Mouse (Mus musculus) MEL (cell line): ENCODE results near the gene Prkag1. TPM values are rescaled to one million over a fixed set of nuclear protein-coding genes. Genes with fewer than 3 reads are reported as not detected.

Experiments
- DNase-seq: peaks from one replicate; pipeline ENCODE4 v3.0.0; 2011; ENCODE audit warnings: low read depth, low spot score
- H3K27ac ChIP-seq: 2 replicates; pipeline ENCODE4 v1.5.1; 2012; ENCODE audit warnings: low read depth, mild to moderate bottlenecking, control low read depth, low read length, moderate library complexity; ENCODE audit not compliant: control insufficient read depth
- H3K27me3 ChIP-seq, 2 experiments: fragments of 150-350 bp in 1 of 2; sonication (generic) in 1 of 2; 2 replicates each; pipeline ENCODE4 v1.6.1; 2012; ENCODE audit warnings: low read length in 2 of 2, mild to moderate bottlenecking in 2 of 2, improper control_type of control experiment in 1 of 2, moderate library complexity in 1 of 2; ENCODE audit not compliant: insufficient read depth in 2 of 2, control insufficient read depth in 1 of 2
- H3K36me3 ChIP-seq, 2 experiments: 2 replicates each; pipeline ENCODE4 v1.6.1; 2012 to 2014; ENCODE audit warnings: low read length in 2 of 2, improper control_type of control experiment in 1 of 2, inconsistent platforms in 1 of 2, mild to moderate bottlenecking in 1 of 2; ENCODE audit not compliant: insufficient read depth in 2 of 2, control insufficient read depth in 1 of 2
- H3K4me1 ChIP-seq, 2 experiments: fragments of 150-350 bp in 1 of 2; sonication (generic) in 1 of 2; 2 replicates each; pipeline ENCODE4 v1.6.1; 2012; ENCODE audit warnings: low read length in 2 of 2, improper control_type of control experiment in 1 of 2, mild to moderate bottlenecking in 1 of 2; ENCODE audit not compliant: insufficient read depth in 2 of 2, control insufficient read depth in 1 of 2
- H3K4me3 ChIP-seq, 2 experiments: fragments of 150-350 bp in 1 of 2; sonication (generic) in 1 of 2; 2 replicates each; pipeline ENCODE4 v1.5.1; 2012; ENCODE audit warnings: low read depth in 2 of 2, low read length in 2 of 2, mild to moderate bottlenecking in 2 of 2, moderate library complexity in 2 of 2, control low read depth in 1 of 2, improper control_type of control experiment in 1 of 2; ENCODE audit not compliant: control insufficient read depth in 1 of 2, insufficient read depth in 1 of 2
- H3K79me2 ChIP-seq: 2 replicates; pipeline ENCODE4 v1.6.1; 2012; ENCODE audit warnings: mild to moderate bottlenecking, low read length, moderate library complexity; ENCODE audit not compliant: control insufficient read depth, poor library complexity, insufficient read depth
- H3K9ac ChIP-seq: 2 replicates; pipeline ENCODE4 v1.6.1; 2012; ENCODE audit warnings: low read depth, mild to moderate bottlenecking, control low read depth, low read length, moderate library complexity; ENCODE audit not compliant: control insufficient read depth, poor library complexity, severe bottlenecking
- H3K9me3 ChIP-seq: fragments of 150-350 bp; sonication (generic); replicated peaks from 2 replicates; pipeline ENCODE4 v1.6.1; 2012; ENCODE audit warnings: mild to moderate bottlenecking, low read length, improper control_type of control experiment, moderate library complexity; ENCODE audit not compliant: insufficient read depth
- CTCF ChIP-seq, 3 experiments: IDR thresholded peaks in 2 of 3; conservative IDR thresholded peaks in 1 of 3; 2 replicates each; pipeline ENCODE4 v1.5.1; 2011 to 2012; ENCODE audit warnings: low read length in 3 of 3, low read depth in 2 of 3, mild to moderate bottlenecking in 2 of 3, improper control_type of control experiment in 1 of 3, inconsistent platforms in 1 of 3, mixed read lengths in 1 of 3, moderate library complexity in 1 of 3; ENCODE audit not compliant: control insufficient read depth in 1 of 3, insufficient read depth in 1 of 3, poor library complexity in 1 of 3, severe bottlenecking in 1 of 3
- E2F4 ChIP-seq: IDR thresholded peaks from 2 replicates; pipeline ENCODE4 v1.6.1; 2011; ENCODE audit warnings: low read depth, low read length, improper control_type of control experiment, borderline replicate concordance
- ETS1 ChIP-seq: IDR thresholded peaks from 2 replicates; pipeline ENCODE4 v1.6.1; 2012; ENCODE audit warnings: low read depth, mild to moderate bottlenecking, inconsistent platforms, low read length, improper control_type of control experiment, moderate library complexity
- GABPA ChIP-seq: IDR thresholded peaks from 2 replicates; pipeline ENCODE4 v1.6.1; 2012; ENCODE audit warnings: low read depth, mild to moderate bottlenecking, inconsistent platforms, low read length, improper control_type of control experiment, moderate library complexity
- GATA1 ChIP-seq: IDR thresholded peaks from 2 replicates; pipeline ENCODE4 v1.6.1; 2011; ENCODE audit warnings: low read depth, low read length, improper control_type of control experiment
- MAFK ChIP-seq: IDR thresholded peaks from 2 replicates; pipeline ENCODE4 v1.6.1; 2011; ENCODE audit warnings: low read depth, mild to moderate bottlenecking, low read length, improper control_type of control experiment, borderline replicate concordance
- MEF2A ChIP-seq: IDR thresholded peaks from 2 replicates; pipeline ENCODE4 v1.6.1; 2014; ENCODE audit warnings: low read depth, mild to moderate bottlenecking, inconsistent platforms, low read length, improper control_type of control experiment; ENCODE audit not compliant: poor library complexity, insufficient replicate concordance, severe bottlenecking; ENCODE audit errors: extremely low read depth
- MXI1 ChIP-seq: IDR thresholded peaks from 2 replicates; pipeline ENCODE4 v1.6.1; 2011; ENCODE audit warnings: mild to moderate bottlenecking, low read depth, low read length, improper control_type of control experiment
- MYB ChIP-seq: IDR thresholded peaks from 2 replicates; pipeline ENCODE4 v1.6.1; 2011; ENCODE audit warnings: mild to moderate bottlenecking, low read depth, low read length, improper control_type of control experiment
- NELFE ChIP-seq: IDR thresholded peaks from 2 replicates; pipeline ENCODE4 v1.6.1; 2011; ENCODE audit warnings: low read depth, low read length, improper control_type of control experiment
- NRF1 ChIP-seq: IDR thresholded peaks from 2 replicates; pipeline ENCODE4 v1.6.1; 2014; ENCODE audit warnings: low read depth, mild to moderate bottlenecking, inconsistent platforms, low read length, improper control_type of control experiment, moderate library complexity; ENCODE audit not compliant: poor library complexity, insufficient read depth, severe bottlenecking
- POLR2A ChIP-seq, 2 experiments: IDR thresholded peaks; 2 replicates each; pipeline ENCODE4 v1.6.1; 2011 to 2012; ENCODE audit warnings: low read length in 2 of 2, mild to moderate bottlenecking in 2 of 2, control low read depth in 1 of 2, improper control_type of control experiment in 1 of 2, low read depth in 1 of 2, moderate library complexity in 1 of 2; ENCODE audit not compliant: control insufficient read depth in 1 of 2, insufficient read depth in 1 of 2, poor library complexity in 1 of 2
- RCOR1 ChIP-seq: IDR thresholded peaks from 2 replicates; pipeline ENCODE4 v1.6.1; 2012; ENCODE audit warnings: low read depth, mild to moderate bottlenecking, inconsistent platforms, low read length, improper control_type of control experiment
- SIN3A ChIP-seq: IDR thresholded peaks from 2 replicates; pipeline ENCODE4 v1.6.1; 2012; ENCODE audit warnings: low read length, improper control_type of control experiment, inconsistent platforms
- USF2 ChIP-seq, 2 experiments: IDR thresholded peaks; 2 replicates each; pipeline ENCODE4 v1.6.1; 2011 to 2012; ENCODE audit warnings: improper control_type of control experiment in 2 of 2, low read length in 2 of 2, borderline replicate concordance in 1 of 2, inconsistent platforms in 1 of 2, low read depth in 1 of 2, mild to moderate bottlenecking in 1 of 2; ENCODE audit not compliant: insufficient read depth in 1 of 2
- ZKSCAN1 ChIP-seq: IDR thresholded peaks from 2 replicates; pipeline ENCODE4 v1.6.1; 2012; ENCODE audit warnings: low read depth, mild to moderate bottlenecking, inconsistent platforms, low read length, improper control_type of control experiment, moderate library complexity
- polyA plus RNA-seq, 2 experiments: library from polyadenylated mRNA; stranded (reverse) in 1 of 2; unstranded in 1 of 2; fragments of >175 nt in 1 of 2; fragments of >200 nt in 1 of 2; gene quantifications; 2 replicates each; pipeline versions ENCODE4 v1.2.1 to v1.2.4; 2012; ENCODE audit warnings: low replicate concordance in 2 of 2, low read depth in 1 of 2; ENCODE audit not compliant: insufficient read length in 2 of 2, insufficient read depth in 1 of 2, missing spikeins in 1 of 2
- total RNA-seq: library from RNA; depleted of rRNA; stranded (reverse); fragments of 300-350 nt; gene quantifications from 2 replicates; pipeline ENCODE4 v1.2.3, GENCODE M21; 2012

Gene Prkag1
- total and polyA plus RNA-seq, 3 experiments: 122 to 348 (median 141) TPM

DNA sequence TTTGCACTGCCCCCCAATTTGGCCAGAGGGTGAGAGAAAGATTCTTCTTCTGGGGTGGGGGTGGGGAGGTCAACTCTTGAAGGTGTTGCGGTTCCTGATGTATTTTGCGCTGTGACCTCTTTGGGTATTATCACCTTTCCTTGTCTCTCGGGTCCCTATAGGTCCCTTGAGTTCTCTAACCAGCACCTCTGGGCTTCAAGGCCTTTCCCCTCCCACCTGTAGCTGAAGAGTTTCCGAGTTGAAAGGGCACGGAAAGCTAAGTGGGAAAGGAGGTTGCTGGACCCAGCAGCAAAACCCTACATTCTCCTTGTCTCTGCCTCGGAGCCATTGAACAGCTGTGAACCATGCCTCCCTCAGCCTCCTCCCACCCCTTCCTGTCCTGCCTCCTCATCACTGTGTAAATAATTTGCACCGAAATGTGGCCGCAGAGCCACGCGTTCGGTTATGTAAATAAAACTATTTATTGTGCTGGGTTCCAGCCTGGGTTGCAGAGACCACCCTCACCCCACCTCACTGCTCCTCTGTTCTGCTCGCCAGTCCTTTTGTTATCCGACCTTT, 38.1 kb downstream of the Prkag1 start:
- no peak overlapping the region for H3K9ac ChIP-seq
- H3K36me3 ChIP-seq: no peaks in the 10 kb centered on the region
- no peak for DNase-seq
- H3K9me3 ChIP-seq: no peaks in the 10 kb centered on the region
- H3K27me3 ChIP-seq: no peaks in the 10 kb centered on the region; a peak in 1 of 4 replicates
- H3K27ac ChIP-seq: no peak overlapping the region
- no peaks in the 10 kb centered on the region for H3K79me2 ChIP-seq
- no peak for TF ChIP-seq MYB
- no peak for TF ChIP-seq MEF2A
- no peak for TF ChIP-seq SIN3A
- no peak for TF ChIP-seq USF2 (IDR thresholded peaks at IDR 0.05; ENCODE audit: borderline replicate concordance in 1 of 2, insufficient read depth in 1 of 2, low read depth in 1 of 2, low read length in 2 of 2)
- TF ChIP-seq, all 39 proteins: peak for 0
- H3K4me3 ChIP-seq: no peak overlapping the region
- H3K4me1 ChIP-seq: peaks cover 0 to 5% of the 10 kb centered on the region in 2 experiments; a peak in 1 of 4 replicates

GRCm38 (mm10) chr15:98792233-98793020, 38.9 kb downstream of the Prkag1 start:
- Histone ChIP-seq H3K79me2 (no peaks in the 10 kb centered on the region), H3K27ac (no peak overlapping the region), H3K27me3 (no peaks in the 10 kb centered on the region; a peak in 1 of 4 replicates), H3K36me3 (no peaks in the 10 kb centered on the region), H3K9ac (no peak overlapping the region), H3K9me3 (no peaks in the 10 kb centered on the region), H3K4me3 (no peak overlapping the region), H3K4me1 (peaks cover 0 to 5% of the 10 kb centered on the region in 2 experiments; a peak in 1 of 4 replicates)
- DNase-seq: no peak
- TF ChIP-seq GABPA (no peak), ZKSCAN1 (no peak), CTCF (IDR thresholded peaks at IDR 0.05 in 2 of 3, conservative IDR thresholded peaks at IDR 0.05 in 1 of 3; ENCODE audit: control insufficient read depth in 1 of 3, insufficient read depth in 1 of 3, low read depth in 2 of 3, low read length in 3 of 3, poor library complexity in 1 of 3, severe bottlenecking in 1 of 3) (no peak), MXI1 (no peak), E2F4 (no peak), GATA1 (no peak), NELFE (no peak), NRF1 (no peak), MEF2A (no peak), RCOR1 (no peak), ETS1 (no peak), USF2 (IDR thresholded peaks at IDR 0.05; ENCODE audit: borderline replicate concordance in 1 of 2, insufficient read depth in 1 of 2, low read depth in 1 of 2, low read length in 2 of 2) (no peak), MAFK (no peak), POLR2A (IDR thresholded peaks at IDR 0.05; ENCODE audit: control insufficient read depth in 1 of 2, insufficient read depth in 1 of 2, low read depth in 1 of 2, low read length in 2 of 2, poor library complexity in 1 of 2) (no peak), SIN3A (no peak)
